Mouse (Mus musculus) adrenal gland, adult (tissue): ENCODE data around the gene Nup205.

Source experiments
- DNase-seq, 2 experiments: peaks; one replicate each; pipeline ENCODE4 v3.0.0; 2022 to 2023; ENCODE audit warnings: low spot score in 1 of 2; ENCODE audit not compliant: inconsistent age in 2 of 2

Nup205 gene

GRCm38 (mm10) chr6:35245086-35245485, 67.9 kb downstream of the Nup205 start:
- DNase-seq = peak in 1 of 2 experiments; percentile 63

GRCm38 (mm10) chr6:35251807-35252476, 74.7 kb downstream of the Nup205 start:
- DNase-seq = peak in 1 of 2 experiments; percentile 49

- DNase-seq = peak; percentile 90 to 96
Measured at GRCm38 (mm10) chr6:35252477-35253346, 75.5 kb downstream of the Nup205 start.

- DNase-seq = peak in 1 of 2 experiments; percentile 54
Measured at GRCm38 (mm10) chr6:35253474-35253873, 76.3 kb downstream of the Nup205 start.

GRCm38 (mm10) chr6:35254136-35254904, 77.1 kb downstream of the Nup205 start:
- peak in 1 of 2 experiments; percentile 47 for DNase-seq

GRCm38 (mm10) chr6:35255017-35255416, 77.8 kb downstream of the Nup205 start:
- DNase-seq = no peak

GRCm38 (mm10) chr6:35256691-35257090, 79.5 kb downstream of the Nup205 start:
- DNase-seq = peak; percentile 86 to 93

GRCm38 (mm10) chr6:35257626-35258190, 80.5 kb downstream of the Nup205 start:
- peak in 1 of 2 experiments; percentile 61 for DNase-seq

- DNase-seq = no peak
Measured at GRCm38 (mm10) chr6:35258922-35259321, 81.7 kb downstream of the Nup205 start.

GRCm38 (mm10) chr6:35259526-35259925, 82.3 kb downstream of the Nup205 start:
- DNase-seq = peak; percentile 61 to 84

GRCm38 (mm10) chr6:35260531-35260930, 83.3 kb downstream of the Nup205 start:
- no peak for DNase-seq

GRCm38 (mm10) chr6:35265580-35266278, 88.5 kb downstream of the Nup205 start:
- no peak for DNase-seq

GRCm38 (mm10) chr6:35268711-35269110, 91.5 kb downstream of the Nup205 start:
- no peak for DNase-seq

- DNase-seq = no peak
Measured at GRCm38 (mm10) chr6:35269643-35270042, 92.4 kb downstream of the Nup205 start.

GRCm38 (mm10) chr6:35271094-35271855, 94.1 kb downstream of the Nup205 start:
- DNase-seq = no peak

- no peak for DNase-seq
Measured at GRCm38 (mm10) chr6:35271868-35272765, 94.9 kb downstream of the Nup205 start.

- DNase-seq = peak in 1 of 2 experiments; percentile 56
Measured at GRCm38 (mm10) chr6:35273391-35274082, 96.3 kb downstream of the Nup205 start.
